Mouse (Mus musculus): Measurements from ENCODE around the gene Cldn19. TPM values are rescaled to one million over a fixed set of nuclear protein-coding genes. Genes with fewer than 3 reads are reported as not detected.

Gene Cldn19
- polyA plus RNA-seq, 1 experiment from 2014 or later = not detected

DNA sequence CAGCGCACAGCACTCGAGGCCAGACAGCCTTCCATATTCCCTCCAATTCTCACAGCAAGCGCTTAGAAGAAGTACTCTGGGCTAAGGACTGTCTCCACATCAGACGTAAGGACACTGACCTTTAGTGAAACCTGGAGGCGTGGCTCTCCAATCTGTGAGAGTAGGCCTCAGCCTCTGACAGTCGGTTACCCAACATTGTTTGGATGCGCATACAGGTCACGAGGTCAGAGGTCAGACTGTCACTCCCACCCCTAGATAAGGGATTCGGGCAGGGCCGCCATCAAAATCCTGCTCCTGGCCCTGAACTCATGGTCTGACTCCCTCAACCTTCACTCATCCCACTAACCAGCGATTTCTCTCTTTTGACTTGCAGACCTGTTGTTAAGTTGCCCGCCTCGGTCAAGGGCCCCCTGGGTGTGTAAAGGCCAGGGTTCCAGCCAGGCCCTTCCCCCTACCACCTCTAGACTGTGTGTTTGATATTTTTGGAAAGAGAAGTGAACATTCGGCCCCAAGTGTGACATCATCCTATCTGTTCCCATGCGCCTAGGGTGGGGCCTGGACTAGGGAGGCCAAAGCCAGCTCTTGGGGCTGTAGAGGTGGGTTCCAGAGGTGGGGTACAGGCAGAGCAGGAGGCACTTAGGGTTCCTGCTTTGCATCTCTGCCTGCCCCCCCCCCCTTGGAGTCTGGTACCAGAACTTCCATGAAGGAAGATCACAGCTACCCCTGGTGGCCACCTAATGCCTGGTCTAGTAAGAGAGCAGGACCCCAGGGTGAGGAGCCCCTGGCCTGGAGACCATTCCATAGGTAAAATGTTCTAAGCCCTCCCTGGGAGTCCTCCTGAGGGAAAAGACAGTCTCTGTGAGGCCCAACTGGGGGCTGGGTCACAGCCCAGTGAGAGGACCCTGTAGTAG is 4.4 kb downstream of the Cldn19 start:
- no peaks in the 10 kb centered on the region for H3K36me3 ChIP-seq (replicated peaks; ENCODE audit: control insufficient read depth, insufficient read depth, low read depth, low read length)
- no peaks in the 10 kb centered on the region for H3K4me1 ChIP-seq (ENCODE audit: control insufficient read depth, insufficient read depth, low read length)
- no peaks in the 10 kb centered on the region for H3K9me3 ChIP-seq (replicated peaks; ENCODE audit: control insufficient read depth, low read length)
- no peak overlapping the region for H3K4me3 ChIP-seq (ENCODE audit: low read depth, low read length)
- H3K27ac ChIP-seq (replicated peaks; ENCODE audit: low read depth, low read length) = no peak overlapping the region
- WGBS = 80% methylated on average over 15 of the region's 15 CpGs
- DNase-seq (ENCODE audit: low spot score) = no peak
- no peak overlapping the region for H3K9ac ChIP-seq (replicated peaks; ENCODE audit: low read length)
- no peak overlapping the region for H3K4me2 ChIP-seq (ENCODE audit: low read depth, low read length)
- ATAC-seq (replicated peaks; ENCODE audit: insufficient number of reproducible peaks, low FRiP score, low TSS enrichment, low read depth) = no peak
- no peaks in the 10 kb centered on the region for H3K27me3 ChIP-seq (ENCODE audit: control insufficient read depth, insufficient read depth, low read length)

DNA sequence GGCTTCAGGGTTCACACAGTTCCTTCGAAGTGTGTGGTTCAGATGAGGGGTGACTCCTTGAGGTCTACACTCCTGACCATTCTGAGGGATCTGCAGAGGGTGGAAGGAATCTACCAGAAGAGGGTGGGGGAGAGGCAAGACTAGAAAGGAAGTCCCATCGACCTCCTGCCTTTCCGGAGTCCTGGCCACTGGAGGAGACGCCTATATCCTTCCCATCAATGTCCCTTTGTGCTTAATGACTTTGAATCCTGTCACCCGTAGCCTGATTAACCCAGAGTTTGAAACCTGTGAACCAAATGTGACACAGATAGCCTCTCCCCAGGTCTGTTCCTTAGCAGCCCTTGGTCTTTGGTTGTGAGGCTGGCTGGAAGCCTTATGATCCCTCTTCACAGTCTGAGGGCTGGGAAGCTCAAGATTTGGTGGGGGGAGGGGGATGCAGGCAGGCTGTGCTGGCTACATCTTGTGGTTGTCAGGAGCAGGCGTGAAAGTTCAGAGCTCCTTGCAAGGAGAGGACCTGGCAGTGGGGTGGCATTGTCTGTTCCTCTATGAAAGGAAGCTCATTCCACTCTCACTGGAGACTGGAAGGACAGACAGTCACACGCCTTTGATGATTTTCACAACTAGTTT is 6.0 kb downstream of the Cldn19 start:
- Histone ChIP-seq H3K27me3 (ENCODE audit: control insufficient read depth, insufficient read depth, low read length) (no peaks in the 10 kb centered on the region), H3K36me3 (replicated peaks; ENCODE audit: control insufficient read depth, insufficient read depth, low read depth, low read length) (no peaks in the 10 kb centered on the region), H3K4me1 (ENCODE audit: control insufficient read depth, insufficient read depth, low read length) (no peaks in the 10 kb centered on the region), H3K27ac (replicated peaks; ENCODE audit: low read depth, low read length) (no peak overlapping the region), H3K4me2 (ENCODE audit: low read depth, low read length) (no peak overlapping the region), H3K9ac (replicated peaks; ENCODE audit: low read length) (no peak overlapping the region), H3K9me3 (replicated peaks; ENCODE audit: control insufficient read depth, low read length) (no peaks in the 10 kb centered on the region), H3K4me3 (ENCODE audit: low read depth, low read length) (no peak overlapping the region)
- no peak for ATAC-seq (replicated peaks; ENCODE audit: insufficient number of reproducible peaks, low FRiP score, low TSS enrichment, low read depth)
- DNase-seq (ENCODE audit: low spot score) = no peak
- WGBS = 57% methylated on average over 7 of the region's 7 CpGs

DNA sequence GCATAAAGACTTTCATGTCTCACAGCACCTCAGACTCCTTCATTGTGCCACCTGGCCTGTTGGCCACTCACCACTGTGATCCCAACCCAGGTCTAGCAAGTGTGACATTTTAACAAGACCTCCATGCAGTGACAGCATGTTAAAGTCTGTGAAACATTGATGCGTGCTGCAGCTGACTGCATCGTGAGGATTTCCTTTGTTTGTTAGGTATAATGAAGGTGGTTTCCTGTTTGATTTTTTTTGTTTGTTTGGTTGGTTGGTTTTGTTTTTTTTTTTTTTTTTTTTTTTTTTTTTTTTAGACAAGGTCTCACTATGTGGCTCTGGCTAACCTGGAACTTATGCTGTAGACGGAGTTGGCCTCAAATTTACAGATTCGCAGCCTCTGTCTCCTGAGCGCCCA is 7.3 kb downstream of the Cldn19 start:
- ATAC-seq (replicated peaks; ENCODE audit: insufficient number of reproducible peaks, low FRiP score, low TSS enrichment, low read depth) (no peak), DNase-seq (ENCODE audit: low spot score) (no peak)
- no peaks in the 10 kb centered on the region for H3K27me3 ChIP-seq (ENCODE audit: control insufficient read depth, insufficient read depth, low read length)

GRCm38 (mm10) chr4:119263459-119263858 is 8.2 kb downstream of the Cldn19 start:
- H3K4me2 ChIP-seq (ENCODE audit: low read depth, low read length) = no peak overlapping the region
- no peaks in the 10 kb centered on the region for H3K36me3 ChIP-seq (replicated peaks; ENCODE audit: control insufficient read depth, insufficient read depth, low read depth, low read length)
- H3K4me3 ChIP-seq (ENCODE audit: low read depth, low read length) = no peak overlapping the region
- no peak for ATAC-seq (replicated peaks; ENCODE audit: insufficient number of reproducible peaks, low FRiP score, low TSS enrichment, low read depth)
- 81% methylated on average over 3 of the region's 3 CpGs for WGBS
- no peaks in the 10 kb centered on the region for H3K9me3 ChIP-seq (replicated peaks; ENCODE audit: control insufficient read depth, low read length)
- DNase-seq (ENCODE audit: low spot score) = no peak
- no peak overlapping the region for H3K9ac ChIP-seq (replicated peaks; ENCODE audit: low read length)
- H3K27me3 ChIP-seq (ENCODE audit: control insufficient read depth, insufficient read depth, low read length) = no peaks in the 10 kb centered on the region
- H3K27ac ChIP-seq (replicated peaks; ENCODE audit: low read depth, low read length) = no peak overlapping the region
- no peaks in the 10 kb centered on the region for H3K4me1 ChIP-seq (ENCODE audit: control insufficient read depth, insufficient read depth, low read length)

More for the DNA sequence above, 7.3 kb downstream of the Cldn19 start:
- WGBS = 91% methylated on average over 5 of the region's 5 CpGs
- no peaks in the 10 kb centered on the region for H3K9me3 ChIP-seq (replicated peaks; ENCODE audit: control insufficient read depth, low read length)
- H3K4me3 ChIP-seq (ENCODE audit: low read depth, low read length) = no peak overlapping the region
- no peaks in the 10 kb centered on the region for H3K4me1 ChIP-seq (ENCODE audit: control insufficient read depth, insufficient read depth, low read length)
- H3K4me2 ChIP-seq (ENCODE audit: low read depth, low read length) = no peak overlapping the region
- H3K27ac ChIP-seq (replicated peaks; ENCODE audit: low read depth, low read length) = no peak overlapping the region
- no peaks in the 10 kb centered on the region for H3K36me3 ChIP-seq (replicated peaks; ENCODE audit: control insufficient read depth, insufficient read depth, low read depth, low read length)
- H3K9ac ChIP-seq (replicated peaks; ENCODE audit: low read length) = no peak overlapping the region

DNA sequence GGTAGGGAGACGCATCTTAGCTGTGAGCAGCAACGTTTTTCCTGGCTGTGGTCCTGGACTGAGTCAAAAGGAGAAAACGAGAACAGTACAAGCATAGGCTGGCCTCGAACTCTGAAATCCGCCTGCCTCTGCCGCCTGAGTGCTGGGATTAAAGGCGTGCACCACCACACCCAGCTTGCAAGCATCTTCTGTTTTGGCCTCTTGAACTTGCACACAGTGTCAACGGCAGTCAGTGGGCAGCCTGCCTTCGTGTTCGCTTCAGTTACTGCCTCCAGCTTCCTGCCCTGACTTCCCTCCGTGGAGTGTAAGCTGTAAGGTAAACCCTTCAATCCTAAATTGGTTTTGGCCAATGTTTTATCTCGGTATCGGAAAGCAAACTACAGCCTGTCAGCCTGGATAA is 11.4 kb downstream of the Cldn19 start:
- 76% methylated on average over 13 of the region's 13 CpGs for WGBS
- H3K9me3 ChIP-seq (replicated peaks; ENCODE audit: control insufficient read depth, low read length) = no peaks in the 10 kb centered on the region
- no peak overlapping the region for H3K27ac ChIP-seq (replicated peaks; ENCODE audit: low read depth, low read length)
- H3K27me3 ChIP-seq (ENCODE audit: control insufficient read depth, insufficient read depth, low read length) = no peaks in the 10 kb centered on the region
- H3K4me2 ChIP-seq (ENCODE audit: low read depth, low read length) = no peak overlapping the region
- H3K4me3 ChIP-seq (ENCODE audit: low read depth, low read length) = no peak overlapping the region
- no peaks in the 10 kb centered on the region for H3K4me1 ChIP-seq (ENCODE audit: control insufficient read depth, insufficient read depth, low read length)
- H3K36me3 ChIP-seq (replicated peaks; ENCODE audit: control insufficient read depth, insufficient read depth, low read depth, low read length) = no peaks in the 10 kb centered on the region
- ATAC-seq (replicated peaks; ENCODE audit: insufficient number of reproducible peaks, low FRiP score, low TSS enrichment, low read depth) (no peak), DNase-seq (ENCODE audit: low spot score) (no peak)
- no peak overlapping the region for H3K9ac ChIP-seq (replicated peaks; ENCODE audit: low read length)

DNA sequence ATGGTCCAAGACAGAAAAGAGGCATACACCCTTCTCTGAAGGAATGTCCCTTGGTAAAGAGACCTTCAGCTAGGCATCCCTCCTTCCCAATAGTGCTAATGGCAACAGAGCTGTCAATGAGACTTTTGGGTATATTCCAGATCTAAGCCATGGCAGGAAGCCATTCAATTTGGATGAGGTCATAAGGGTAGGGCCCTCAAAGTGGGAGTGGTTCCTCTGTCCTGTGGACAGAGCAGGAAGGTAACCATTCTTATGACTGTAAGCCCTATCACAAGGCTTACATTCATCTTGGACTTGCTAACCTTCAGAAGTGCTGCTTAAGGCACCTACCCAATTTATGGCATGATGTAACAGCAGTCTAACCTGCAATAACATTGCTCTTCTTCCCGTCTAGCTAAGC is 19.4 kb downstream of the Cldn19 start:
- Histone ChIP-seq H3K27me3 (ENCODE audit: control insufficient read depth, insufficient read depth, low read length) (no peaks in the 10 kb centered on the region), H3K4me1 (ENCODE audit: control insufficient read depth, insufficient read depth, low read length) (no peaks in the 10 kb centered on the region), H3K4me3 (ENCODE audit: low read depth, low read length) (no peak overlapping the region), H3K36me3 (replicated peaks; ENCODE audit: control insufficient read depth, insufficient read depth, low read depth, low read length) (peaks cover 13% of the 10 kb centered on the region), H3K9me3 (replicated peaks; ENCODE audit: control insufficient read depth, low read length) (no peaks in the 10 kb centered on the region), H3K9ac (replicated peaks; ENCODE audit: low read length) (no peak overlapping the region), H3K27ac (replicated peaks; ENCODE audit: low read depth, low read length) (no peak overlapping the region), H3K4me2 (ENCODE audit: low read depth, low read length) (no peak overlapping the region)
- ATAC-seq (replicated peaks; ENCODE audit: insufficient number of reproducible peaks, low FRiP score, low TSS enrichment, low read depth) (no peak), DNase-seq (ENCODE audit: low spot score) (no peak)
- 85% methylated on average over 1 of the region's 1 CpGs for WGBS

DNA sequence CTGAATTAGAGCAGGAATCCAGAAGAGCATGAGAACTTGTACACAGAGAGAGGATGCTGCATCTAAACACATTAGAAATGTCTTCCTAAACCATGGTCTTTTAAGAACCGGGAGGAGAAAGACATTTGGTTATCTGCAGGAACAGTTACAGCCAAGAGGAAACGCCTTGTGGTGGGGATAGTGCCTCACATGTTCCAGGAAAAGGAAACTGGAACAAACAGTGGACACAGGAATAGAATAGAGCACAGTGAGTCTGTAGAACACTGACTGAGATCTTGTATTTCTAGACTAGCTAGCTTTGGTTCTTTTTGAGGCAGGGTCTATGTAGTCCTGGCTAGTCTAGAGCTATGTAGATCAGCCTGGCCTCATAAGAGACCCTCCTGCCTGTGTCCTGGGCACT is 20.0 kb downstream of the Cldn19 start:
- Histone ChIP-seq H3K9me3 (replicated peaks; ENCODE audit: control insufficient read depth, low read length) (no peaks in the 10 kb centered on the region), H3K36me3 (replicated peaks; ENCODE audit: control insufficient read depth, insufficient read depth, low read depth, low read length) (peaks cover 13% of the 10 kb centered on the region)
- no peak for ATAC-seq (replicated peaks; ENCODE audit: insufficient number of reproducible peaks, low FRiP score, low TSS enrichment, low read depth)

DNA sequence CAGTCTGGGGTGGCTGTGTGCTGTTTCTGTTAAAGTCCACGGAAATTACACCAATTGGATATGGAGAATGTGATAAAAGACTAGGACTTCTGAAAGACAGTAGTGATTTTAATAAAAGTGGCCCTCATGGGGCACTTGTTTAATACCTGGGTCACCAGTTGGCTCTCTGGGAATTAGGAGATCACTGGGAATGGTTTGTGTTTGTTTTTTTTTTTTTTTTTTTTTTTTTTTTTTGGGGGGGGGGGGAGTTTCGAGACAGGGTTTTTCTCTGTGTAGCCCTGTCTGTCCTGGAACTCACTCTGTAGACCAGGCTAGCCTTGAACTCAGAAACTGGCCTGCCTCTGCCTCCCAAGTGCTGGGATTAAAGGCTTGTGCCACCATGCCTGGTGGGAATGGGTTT is 20.5 kb downstream of the Cldn19 start:
- ATAC-seq (replicated peaks; ENCODE audit: insufficient number of reproducible peaks, low FRiP score, low TSS enrichment, low read depth) (no peak), DNase-seq (ENCODE audit: low spot score) (no peak)
- no peak overlapping the region for H3K27ac ChIP-seq (replicated peaks; ENCODE audit: low read depth, low read length)
- H3K27me3 ChIP-seq (ENCODE audit: control insufficient read depth, insufficient read depth, low read length) = no peaks in the 10 kb centered on the region
- no peaks in the 10 kb centered on the region for H3K4me1 ChIP-seq (ENCODE audit: control insufficient read depth, insufficient read depth, low read length)
- 69% methylated on average over 1 of the region's 2 CpGs for WGBS
- no peak overlapping the region for H3K4me3 ChIP-seq (ENCODE audit: low read depth, low read length)
- H3K9ac ChIP-seq (replicated peaks; ENCODE audit: low read length) = no peak overlapping the region
- H3K9me3 ChIP-seq (replicated peaks; ENCODE audit: control insufficient read depth, low read length) = no peaks in the 10 kb centered on the region
- H3K36me3 ChIP-seq (replicated peaks; ENCODE audit: control insufficient read depth, insufficient read depth, low read depth, low read length) = peaks cover 14% of the 10 kb centered on the region
- H3K4me2 ChIP-seq (ENCODE audit: low read depth, low read length) = no peak overlapping the region

More for the DNA sequence above, 20.0 kb downstream of the Cldn19 start:
- H3K27ac ChIP-seq (replicated peaks; ENCODE audit: low read depth, low read length) = no peak overlapping the region
- H3K4me2 ChIP-seq (ENCODE audit: low read depth, low read length) = no peak overlapping the region
- H3K4me3 ChIP-seq (ENCODE audit: low read depth, low read length) = no peak overlapping the region
- 75% methylated on average over 2 of the region's 2 CpGs for WGBS
- no peak for DNase-seq (ENCODE audit: low spot score)
- no peaks in the 10 kb centered on the region for H3K27me3 ChIP-seq (ENCODE audit: control insufficient read depth, insufficient read depth, low read length)
- no peak overlapping the region for H3K9ac ChIP-seq (replicated peaks; ENCODE audit: low read length)
- H3K4me1 ChIP-seq (ENCODE audit: control insufficient read depth, insufficient read depth, low read length) = no peaks in the 10 kb centered on the region

All from embryonic facial prominence, embryonic 11.5 days (tissue).